Mouse (Mus musculus) neural tube, embryonic 13.5 days (tissue): ENCODE measurements around the gene 3110040M04Rik. TPM values are rescaled to one million over a fixed set of nuclear protein-coding genes. Genes with fewer than 3 reads are reported as not detected.
"Not testable (repeated sequence)": the region's sequence is repeated elsewhere in the genome, so short reads cannot be mapped to it uniquely, and the experiment has no call there.

Experiments used
- ATAC-seq: fragments of 200-750 bp; cut with Nextera tagmentation; 2 replicates; pipeline ENCODE4 v1.8.0; 2017; ENCODE audit warnings: low read depth, mild to moderate bottlenecking, moderate TSS enrichment, moderate library complexity
- H3K27ac ChIP-seq: fragments of 300-500 bp; sonication (generic); replicated peaks from 2 replicates; pipeline ENCODE4 v1.5.1; 2015; ENCODE audit warnings: moderate library complexity, mild to moderate bottlenecking, inconsistent platforms
- H3K27me3 ChIP-seq: fragments of 300-500 bp; sonication (generic); 2 replicates; pipeline ENCODE4 v1.6.1; 2015; ENCODE audit warnings: mild to moderate bottlenecking, inconsistent platforms
- H3K36me3 ChIP-seq: fragments of 300-500 bp; sonication (generic); 2 replicates; pipeline ENCODE4 v1.6.1; 2015; ENCODE audit warnings: mild to moderate bottlenecking, inconsistent platforms
- H3K4me1 ChIP-seq: fragments of 300-500 bp; sonication (generic); replicated peaks from 2 replicates; pipeline ENCODE4 v1.6.1; 2015; ENCODE audit warnings: inconsistent platforms
- H3K4me2 ChIP-seq: fragments of 300-500 bp; sonication (generic); 2 replicates; pipeline ENCODE4 v1.6.1; 2015; ENCODE audit warnings: inconsistent platforms, mild to moderate bottlenecking, moderate library complexity
- H3K4me3 ChIP-seq: fragments of 300-500 bp; sonication (generic); 2 replicates; pipeline ENCODE4 v1.5.1; 2015; ENCODE audit warnings: mild to moderate bottlenecking, inconsistent platforms
- H3K9ac ChIP-seq: fragments of 300-500 bp; sonication (generic); 2 replicates; pipeline ENCODE4 v1.6.1; 2015; ENCODE audit warnings: moderate library complexity, mild to moderate bottlenecking, inconsistent platforms
- H3K9me3 ChIP-seq: fragments of 300-500 bp; sonication (generic); 2 replicates; pipeline ENCODE4 v1.6.1; 2016; ENCODE audit warnings: inconsistent platforms
- WGBS: fragments of 180-500 bp; shearing (Covaris S2); methylation state at CpG from one replicate; pipeline ENCODE4 v1.1.7; 2015; 5-methylcytosine and 5-hydroxymethylcytosine counted together
- polyA plus RNA-seq: library from polyadenylated mRNA; unstranded; fragments of >200 nt; fragmentation: Nextera tagmentation; extraction: Ambion mirVana; gene quantifications from 2 replicates; pipeline ENCODE4 v1.2.1, GENCODE M21; 2015

Gene 3110040M04Rik
- polyA plus RNA-seq, 1 experiment from 2014 or later: not detected

DNA sequence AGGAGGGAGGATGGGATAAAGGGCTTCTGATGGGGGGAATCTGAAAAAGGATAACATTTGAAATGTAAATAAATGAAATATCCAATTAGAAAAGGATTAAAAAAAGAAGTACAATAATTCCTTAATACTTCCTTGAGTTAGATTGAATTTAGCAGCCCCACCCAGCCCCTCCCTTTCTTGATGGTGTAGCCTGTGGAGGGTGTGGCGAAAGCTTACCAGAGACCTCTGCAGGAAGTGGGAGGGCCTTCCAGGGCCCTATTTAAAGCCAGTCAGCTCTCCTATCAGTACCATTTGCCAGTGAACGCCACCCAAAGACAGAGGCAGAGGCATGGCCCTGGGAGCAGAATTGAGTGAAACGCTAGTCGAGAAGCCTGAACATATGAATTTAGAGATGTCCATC lies 5.8 kb upstream of the 3110040M04Rik start, which contains the start of gene Gm47995:
TSS of gene Gm47995 (plus strand) at position 329 of the 400 bp plus-strand sequence.
- not testable (repeated sequence) for H3K4me2 ChIP-seq, ATAC-seq, H3K27ac ChIP-seq, H3K9me3 ChIP-seq, H3K36me3 ChIP-seq, H3K9ac ChIP-seq, H3K4me1 ChIP-seq, H3K27me3 ChIP-seq, H3K4me3 ChIP-seq
- 88% methylated on average over 3 of the region's 4 CpGs for WGBS

DNA sequence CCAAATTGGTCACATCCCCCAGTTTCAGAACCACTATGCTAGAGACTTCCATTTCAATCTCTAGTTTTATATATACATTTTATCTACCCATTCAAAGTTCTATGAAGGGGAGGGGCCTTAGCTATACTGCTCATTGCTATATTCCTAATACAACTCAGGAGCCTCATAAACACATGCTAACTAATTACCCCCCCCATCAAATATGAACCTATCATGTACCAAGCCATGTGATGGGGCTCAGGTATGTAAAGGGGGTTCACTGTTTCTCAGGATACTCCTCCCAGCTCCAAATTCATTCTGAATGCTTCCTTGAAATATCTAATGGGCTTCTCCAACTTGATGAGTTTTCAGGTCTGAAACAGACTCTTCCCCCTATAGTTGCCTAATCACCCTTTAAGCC lies 3.3 kb upstream of the 3110040M04Rik start:
- H3K4me2 ChIP-seq, H3K9me3 ChIP-seq, H3K9ac ChIP-seq, H3K4me1 ChIP-seq, H3K27me3 ChIP-seq, H3K36me3 ChIP-seq, H3K27ac ChIP-seq, H3K4me3 ChIP-seq, ATAC-seq: not testable (repeated sequence)

DNA sequence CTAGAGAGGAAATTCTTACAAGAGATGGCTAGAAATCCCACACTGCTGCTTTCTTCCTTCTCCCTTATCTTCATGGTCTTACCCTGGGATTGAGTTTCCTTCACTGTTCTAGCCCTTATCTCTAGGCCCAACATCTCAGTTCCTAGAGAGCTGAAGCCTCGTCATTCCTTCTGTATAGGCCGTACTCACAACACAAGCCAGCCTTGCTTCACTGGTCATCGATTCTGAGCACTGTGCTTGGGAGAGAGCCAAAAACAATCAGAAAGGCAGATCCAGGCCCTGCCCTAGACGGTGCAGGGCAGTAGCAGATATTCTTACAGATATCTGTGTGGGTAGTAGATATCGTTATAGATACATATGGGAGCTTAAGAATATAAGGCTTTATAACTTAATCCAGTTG lies 1.1 kb upstream of the 3110040M04Rik start:
- ATAC-seq, H3K27ac ChIP-seq, H3K9ac ChIP-seq, H3K4me1 ChIP-seq, H3K36me3 ChIP-seq, H3K4me3 ChIP-seq, H3K27me3 ChIP-seq, H3K4me2 ChIP-seq, H3K9me3 ChIP-seq: not testable (repeated sequence)
- 89% methylated on average over 3 of the region's 5 CpGs for WGBS

DNA sequence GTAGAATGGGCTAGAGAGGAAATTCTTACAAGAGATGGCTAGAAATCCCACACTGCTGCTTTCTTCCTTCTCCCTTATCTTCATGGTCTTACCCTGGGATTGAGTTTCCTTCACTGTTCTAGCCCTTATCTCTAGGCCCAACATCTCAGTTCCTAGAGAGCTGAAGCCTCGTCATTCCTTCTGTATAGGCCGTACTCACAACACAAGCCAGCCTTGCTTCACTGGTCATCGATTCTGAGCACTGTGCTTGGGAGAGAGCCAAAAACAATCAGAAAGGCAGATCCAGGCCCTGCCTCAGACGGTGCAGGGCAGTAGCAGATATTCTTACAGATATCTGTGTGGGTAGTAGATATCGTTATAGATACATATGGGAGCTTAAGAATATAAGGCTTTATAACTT lies 4.6 kb downstream of the 3110040M04Rik start:
- not testable (repeated sequence) for H3K27me3 ChIP-seq, H3K36me3 ChIP-seq, H3K27ac ChIP-seq, ATAC-seq, H3K4me2 ChIP-seq, H3K4me1 ChIP-seq, H3K4me3 ChIP-seq, H3K9me3 ChIP-seq, H3K9ac ChIP-seq
- WGBS: 81% methylated on average over 3 of the region's 5 CpGs

DNA sequence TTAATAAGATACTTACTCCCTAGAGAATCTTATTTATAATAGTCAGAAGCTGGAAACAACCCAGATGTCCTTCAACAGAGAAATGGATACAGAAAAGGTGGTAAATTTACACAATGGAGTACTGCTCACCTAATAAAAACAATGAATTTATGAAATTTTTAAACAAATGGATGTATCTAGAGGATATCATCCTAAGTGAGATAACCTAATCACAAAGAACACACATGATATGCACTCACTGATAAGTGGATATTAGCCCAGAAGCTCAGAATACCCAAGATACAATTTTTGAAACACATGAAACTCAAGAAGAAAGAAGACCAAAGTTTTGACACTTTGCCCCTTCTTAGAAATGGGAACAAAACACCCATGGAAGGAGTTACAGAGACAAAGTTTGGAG lies 5.0 kb downstream of the 3110040M04Rik start:
- H3K36me3 ChIP-seq, H3K4me2 ChIP-seq, H3K4me1 ChIP-seq, H3K27ac ChIP-seq, H3K4me3 ChIP-seq, H3K9ac ChIP-seq, H3K9me3 ChIP-seq, H3K27me3 ChIP-seq, ATAC-seq: not testable (repeated sequence)

DNA sequence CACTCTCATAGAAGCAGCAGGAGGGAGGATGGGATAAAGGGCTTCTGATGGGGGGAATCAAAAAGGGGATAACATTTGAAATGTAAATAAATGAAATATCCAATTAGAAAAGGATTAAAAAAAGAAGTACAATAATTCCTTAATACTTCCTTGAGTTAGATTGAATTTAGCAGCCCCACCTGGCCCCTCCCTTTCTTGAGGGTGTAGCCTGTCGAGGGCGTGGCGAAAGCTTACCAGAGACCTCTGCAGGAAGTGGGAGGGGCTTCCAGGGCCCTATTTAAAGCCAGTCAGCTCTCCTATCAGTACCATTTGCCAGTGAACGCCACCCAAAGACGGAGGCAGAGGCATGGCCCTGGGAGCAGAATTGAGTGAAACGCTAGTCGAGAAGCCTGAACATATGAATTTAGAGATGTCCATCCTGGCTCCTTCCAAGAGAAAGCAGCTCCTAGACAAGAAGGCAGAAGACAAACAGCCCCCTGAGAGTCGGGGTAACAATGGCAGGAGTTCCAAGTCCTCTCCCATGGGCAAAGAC lies 6.0 kb downstream of the 3110040M04Rik start, which contains the start of gene Gm47996:
TSS of gene Gm47996 (plus strand) at position 308 of the 532 bp plus-strand sequence.
- 94% methylated on average over 4 of the region's 8 CpGs for WGBS
- not testable (repeated sequence) for ATAC-seq, H3K4me2 ChIP-seq, H3K4me3 ChIP-seq, H3K9me3 ChIP-seq, H3K27me3 ChIP-seq, H3K36me3 ChIP-seq, H3K9ac ChIP-seq, H3K4me1 ChIP-seq, H3K27ac ChIP-seq

DNA sequence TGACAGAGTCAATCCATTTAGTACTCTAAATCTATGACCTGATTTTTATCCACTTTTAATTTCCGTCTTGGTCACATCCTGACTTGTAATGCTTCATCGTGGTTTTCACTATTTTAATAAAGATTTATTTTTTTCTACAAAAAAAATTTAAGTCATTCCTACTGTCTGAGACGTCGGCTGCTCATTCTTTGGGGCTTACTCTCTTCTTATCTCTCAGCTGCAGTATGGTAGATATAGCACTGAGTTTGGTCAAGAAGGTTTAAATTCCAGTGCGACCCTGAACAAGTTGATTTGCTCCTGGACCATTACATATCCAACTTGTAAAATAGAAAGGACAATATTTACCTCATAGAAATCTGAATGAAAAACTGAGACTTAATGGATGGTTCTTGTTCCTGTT lies 7.7 kb downstream of the 3110040M04Rik start:
- H3K27ac ChIP-seq, H3K27me3 ChIP-seq, H3K36me3 ChIP-seq, H3K9ac ChIP-seq, H3K4me1 ChIP-seq, H3K9me3 ChIP-seq, H3K4me3 ChIP-seq, ATAC-seq, H3K4me2 ChIP-seq: not testable (repeated sequence)
- WGBS: 93% methylated on average over 5 of the region's 5 CpGs

DNA sequence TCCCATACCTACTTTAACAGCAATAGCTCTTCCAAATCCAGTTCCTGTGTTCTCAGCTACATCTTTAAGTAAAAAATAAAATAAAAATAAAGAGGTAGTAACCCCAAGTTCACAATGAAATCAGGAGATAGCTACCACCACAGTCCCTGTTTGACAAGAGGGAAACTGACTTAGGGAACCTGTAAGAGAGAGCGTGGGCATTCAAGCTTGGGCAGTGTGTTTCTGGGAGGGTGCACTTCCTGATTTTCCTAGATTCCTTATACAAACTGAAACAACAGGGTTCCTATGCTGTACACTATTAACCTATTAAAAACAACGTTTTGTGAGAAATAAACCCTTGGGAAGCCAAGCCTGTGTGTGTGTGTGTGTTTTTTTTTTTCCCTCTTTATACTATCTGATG lies 10.9 kb downstream of the 3110040M04Rik start:
- Histone ChIP-seq H3K4me2 (no peak overlapping the region), H3K9me3 (no peaks in the 10 kb centered on the region), H3K4me3 (no peak overlapping the region), H3K27ac (no peak overlapping the region), H3K27me3 (no peaks in the 10 kb centered on the region), H3K9ac (no peak overlapping the region), H3K4me1 (no peaks in the 10 kb centered on the region), H3K36me3 (no peaks in the 10 kb centered on the region)
- 72% methylated on average over 2 of the region's 2 CpGs for WGBS
- no peak for ATAC-seq

DNA sequence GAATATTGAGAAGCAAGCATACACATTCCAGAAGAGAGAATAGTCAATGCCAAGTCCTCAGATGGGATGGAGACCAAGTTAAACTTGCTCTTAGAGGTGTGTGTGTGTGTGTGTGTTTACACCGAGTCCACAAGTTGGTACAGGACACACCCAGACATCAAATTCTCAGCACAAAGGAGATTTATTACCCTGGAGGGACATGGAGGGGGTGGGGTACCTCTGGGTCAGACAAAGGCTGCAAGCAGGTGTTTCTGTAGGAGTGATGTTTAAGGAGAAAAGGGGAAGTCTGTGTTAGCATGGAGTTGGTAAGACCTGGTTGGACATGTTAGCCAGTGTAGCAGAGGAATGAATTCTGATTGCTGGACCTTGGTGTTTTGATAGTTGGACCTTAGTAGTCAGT lies 12.1 kb downstream of the 3110040M04Rik start:
- Histone ChIP-seq H3K27ac (no peak overlapping the region), H3K9me3 (no peaks in the 10 kb centered on the region), H3K36me3 (no peaks in the 10 kb centered on the region), H3K4me1 (no peaks in the 10 kb centered on the region), H3K27me3 (no peaks in the 10 kb centered on the region), H3K4me2 (no peak overlapping the region), H3K4me3 (no peak overlapping the region), H3K9ac (no peak overlapping the region)
- 54% methylated on average over 1 of the region's 1 CpGs for WGBS
- no peak for ATAC-seq

DNA sequence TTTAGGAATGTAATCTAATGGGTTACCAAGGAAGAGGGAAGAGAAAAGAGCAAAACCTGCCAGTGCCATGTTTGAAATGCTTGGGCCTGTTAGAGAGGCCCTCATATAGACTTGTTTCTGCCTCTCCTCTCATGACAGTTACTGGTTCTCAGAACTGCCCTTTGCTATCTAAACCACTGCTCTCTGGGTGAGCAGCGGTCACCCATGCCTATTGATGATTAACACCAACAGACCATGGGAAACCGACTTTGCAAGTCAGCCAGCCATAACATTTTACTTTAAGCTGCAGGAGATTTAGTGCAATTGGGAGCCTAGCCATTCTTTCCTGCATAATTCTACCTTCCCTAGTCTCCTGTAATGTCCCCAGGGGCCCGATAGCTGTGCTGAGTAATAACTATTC lies 12.5 kb downstream of the 3110040M04Rik start:
- Histone ChIP-seq H3K27me3 (no peaks in the 10 kb centered on the region), H3K4me3 (no peak overlapping the region), H3K9me3 (no peaks in the 10 kb centered on the region), H3K9ac (no peak overlapping the region), H3K36me3 (no peaks in the 10 kb centered on the region), H3K4me1 (no peaks in the 10 kb centered on the region), H3K27ac (no peak overlapping the region), H3K4me2 (no peak overlapping the region)
- 62% methylated on average over 3 of the region's 3 CpGs for WGBS
- ATAC-seq: no peak

DNA sequence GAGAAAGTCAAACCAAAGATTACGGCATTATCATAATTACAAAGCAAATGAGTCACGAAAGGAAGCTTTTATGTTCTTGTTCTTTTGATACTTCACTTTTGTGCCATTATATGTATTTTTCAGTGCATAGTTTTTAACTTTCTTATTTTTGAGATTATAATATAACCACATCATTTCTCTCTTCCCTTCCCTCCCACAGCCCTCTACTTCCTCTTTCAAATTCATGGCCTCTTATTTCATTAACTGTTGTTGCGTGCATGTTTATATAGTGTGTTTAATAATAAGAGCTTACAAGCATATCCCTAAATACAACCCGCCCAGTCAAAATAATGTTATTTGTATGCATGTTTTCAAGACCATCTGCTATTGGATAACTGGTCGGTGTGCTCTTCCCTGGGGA lies 15.1 kb downstream of the 3110040M04Rik start:
- no peak overlapping the region for H3K27ac ChIP-seq
- H3K27me3 ChIP-seq: no peaks in the 10 kb centered on the region
- ATAC-seq: no peak
- H3K9me3 ChIP-seq: no peaks in the 10 kb centered on the region
- H3K9ac ChIP-seq: no peak overlapping the region
- H3K4me1 ChIP-seq: no peaks in the 10 kb centered on the region
- no peak overlapping the region for H3K4me2 ChIP-seq
- no peaks in the 10 kb centered on the region for H3K36me3 ChIP-seq
- no peak overlapping the region for H3K4me3 ChIP-seq
- 94% methylated on average over 5 of the region's 5 CpGs for WGBS

DNA sequence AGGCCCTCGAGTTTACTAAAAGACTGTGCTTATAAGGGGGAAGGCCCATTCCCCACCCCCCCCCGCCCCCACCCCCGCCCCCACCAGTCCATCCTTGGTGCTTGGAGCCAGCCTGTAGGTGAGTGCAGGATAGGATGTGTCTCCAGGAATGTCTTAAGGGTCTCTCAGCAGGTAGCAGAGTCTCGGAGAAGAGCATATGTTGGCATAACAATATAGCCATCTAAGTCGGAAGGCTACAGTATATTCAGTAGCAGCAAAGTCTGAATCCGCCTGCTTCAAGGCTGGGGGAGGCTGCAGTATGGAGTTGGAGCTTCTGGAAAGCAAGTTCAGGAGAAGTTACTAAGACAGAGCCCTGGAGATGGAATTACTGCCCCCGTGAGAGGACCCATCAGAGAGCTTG lies 16.2 kb downstream of the 3110040M04Rik start:
- ATAC-seq: no peak
- Histone ChIP-seq H3K4me2 (no peak overlapping the region), H3K27me3 (no peaks in the 10 kb centered on the region), H3K4me3 (no peak overlapping the region), H3K4me1 (no peaks in the 10 kb centered on the region), H3K27ac (no peak overlapping the region), H3K9me3 (no peaks in the 10 kb centered on the region), H3K36me3 (no peaks in the 10 kb centered on the region), H3K9ac (no peak overlapping the region)
- WGBS: 69% methylated on average over 7 of the region's 7 CpGs

DNA sequence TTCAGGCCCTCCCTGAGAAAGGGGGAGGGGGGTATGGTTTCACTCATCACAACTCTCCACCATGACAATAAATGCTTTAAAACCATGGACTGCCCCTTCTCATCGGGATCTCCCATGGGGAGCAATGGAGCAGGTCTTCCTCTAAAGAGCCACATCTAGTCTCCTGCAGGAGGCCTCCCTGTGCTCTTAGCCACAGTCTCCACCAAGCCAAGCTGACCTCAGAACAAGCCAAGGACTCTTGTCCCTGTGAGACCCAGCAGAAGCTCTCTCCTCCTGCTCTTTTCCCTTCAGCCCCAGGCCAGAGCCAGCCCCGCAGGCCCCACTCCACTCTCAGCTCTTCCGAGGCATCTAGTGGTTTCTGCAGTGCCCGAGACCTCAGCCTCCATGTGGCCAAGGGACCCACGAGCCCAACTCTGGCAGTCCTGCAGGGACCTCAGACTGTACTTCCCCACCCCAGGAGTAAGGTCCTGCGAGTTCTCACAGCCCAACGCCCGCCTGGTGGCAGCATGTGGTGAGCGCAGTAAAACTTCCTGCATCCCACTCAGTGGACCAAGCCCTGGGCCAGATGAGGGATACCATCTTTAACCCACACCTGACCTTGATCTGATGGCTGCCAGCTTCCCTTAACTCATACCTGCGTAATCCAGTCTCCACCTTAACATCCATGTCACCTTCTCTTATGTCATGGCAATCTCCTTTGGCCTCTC lies 18.8 kb downstream of the 3110040M04Rik start:
- H3K27ac ChIP-seq: no peak overlapping the region
- no peaks in the 10 kb centered on the region for H3K4me1 ChIP-seq
- H3K9me3 ChIP-seq: no peaks in the 10 kb centered on the region
- H3K27me3 ChIP-seq: no peaks in the 10 kb centered on the region
- 88% methylated on average over 10 of the region's 10 CpGs for WGBS
- H3K9ac ChIP-seq: no peak overlapping the region
- no peak overlapping the region for H3K4me2 ChIP-seq
- H3K36me3 ChIP-seq: no peaks in the 10 kb centered on the region
- H3K4me3 ChIP-seq: no peak overlapping the region
- ATAC-seq: no peak
